Mouse (Mus musculus): ENCODE measurements at regions not wholly inside any gene's neighbourhood (a gene's known extent, or its start where the extent isn't known, plus 50 kb on each side); places are given as distances from the start of the nearest gene placed in this dataset.

DNA sequence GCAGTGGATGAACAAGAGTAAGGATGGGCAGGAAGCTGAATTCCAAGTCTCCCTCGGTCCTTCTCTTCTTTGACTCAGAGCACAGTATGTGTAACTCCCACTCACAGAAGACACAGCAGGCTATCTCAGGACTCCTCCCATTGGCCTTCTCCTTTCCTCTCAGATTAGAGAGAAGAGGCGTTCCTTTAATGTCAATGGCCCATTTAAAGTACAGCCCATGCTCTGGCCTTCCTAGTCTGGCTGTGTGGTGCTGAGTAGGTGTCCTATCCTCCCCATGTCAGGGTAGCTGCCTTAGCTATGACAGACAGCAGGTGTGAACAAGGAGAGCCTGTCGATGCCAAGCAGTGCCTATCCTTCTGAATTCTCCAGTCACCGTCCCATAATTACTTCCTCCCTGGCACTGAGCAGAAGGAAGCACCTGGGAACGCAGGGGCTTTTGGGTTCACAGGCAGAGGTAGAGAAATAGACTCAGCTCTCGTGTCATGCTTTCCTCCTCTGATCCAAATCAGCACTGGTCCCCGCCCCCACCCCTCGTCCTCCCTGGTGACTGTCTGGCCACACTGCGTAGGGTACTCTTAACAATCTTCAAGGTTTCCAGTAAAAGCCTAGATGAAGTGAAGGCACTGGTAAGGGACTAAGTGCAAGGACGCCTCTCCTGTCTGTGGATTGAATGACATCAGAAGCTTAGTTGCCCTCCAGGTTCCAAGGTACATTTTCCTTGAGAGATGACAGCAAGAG is 257.8 kb downstream of the Mycn start:
- TF ChIP-seq CTCF (IDR thresholded peaks at IDR 0.05; ENCODE audit: low read depth) (no peak), EP300 (IDR thresholded peaks at IDR 0.05; ENCODE audit: low read depth) (no peak)

Measured in liver, postnatal 0 days (tissue).